Mouse (Mus musculus) v-Abl transformed pro-B cells (cell line): ENCODE measurements around the gene Elmod2.

Source experiments
- in situ Hi-C, 2 experiments: fragments of 400-800 bp; cut with MboI; formaldehyde crosslinking; loops; one replicate each; pipeline ENCODE4 v1.15.1; 2025; ENCODE audit not compliant: unreplicated experiment in 2 of 2

Gene Elmod2

DNA sequence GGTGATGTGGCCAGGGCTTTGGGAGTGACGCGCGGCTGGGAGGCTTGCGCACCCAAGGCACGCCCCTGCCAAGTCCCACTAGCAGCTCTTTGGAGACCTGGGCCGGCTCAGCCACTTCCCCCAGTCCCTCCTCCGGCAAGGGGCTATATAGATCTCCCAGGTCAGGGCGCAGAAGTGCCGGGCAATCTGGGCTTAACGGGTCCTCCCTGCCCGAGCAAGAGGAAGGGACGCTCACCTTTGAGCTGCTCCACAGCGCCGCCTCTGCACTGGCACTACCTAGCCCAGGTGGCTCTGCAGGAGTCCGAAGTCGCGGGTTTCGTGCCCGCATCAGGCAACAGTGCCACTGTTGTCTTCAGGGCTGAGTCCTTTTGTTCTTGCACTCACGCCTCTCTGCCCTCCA lies 42.1 kb downstream of the Elmod2 start, which contains the start of gene Ucp1:
Gene Ucp1 (plus strand): TSS at position 177 of the 400 bp plus-strand sequence.
- in situ Hi-C loops: no loop called here

DNA sequence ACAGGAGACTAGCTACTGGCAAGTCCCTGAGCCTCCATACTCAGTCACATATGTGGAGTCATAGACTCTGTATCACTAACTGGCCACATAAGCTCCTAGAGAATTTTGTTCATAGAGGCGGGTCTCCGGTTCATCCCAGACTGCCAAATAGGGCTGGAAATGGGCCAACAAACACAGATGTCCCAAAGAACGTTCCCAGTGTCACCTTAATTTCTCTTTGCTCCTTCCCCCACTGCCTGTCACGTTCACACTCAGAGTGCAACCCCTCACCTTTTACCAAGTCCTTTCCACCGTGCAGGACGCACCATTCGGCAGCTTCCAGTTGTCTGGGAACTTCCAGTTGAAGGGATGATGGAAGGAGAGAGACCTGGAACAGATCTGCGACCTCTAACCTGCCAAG lies 46.9 kb downstream of the Elmod2 start:
- in situ Hi-C loops: no loop called here

DNA sequence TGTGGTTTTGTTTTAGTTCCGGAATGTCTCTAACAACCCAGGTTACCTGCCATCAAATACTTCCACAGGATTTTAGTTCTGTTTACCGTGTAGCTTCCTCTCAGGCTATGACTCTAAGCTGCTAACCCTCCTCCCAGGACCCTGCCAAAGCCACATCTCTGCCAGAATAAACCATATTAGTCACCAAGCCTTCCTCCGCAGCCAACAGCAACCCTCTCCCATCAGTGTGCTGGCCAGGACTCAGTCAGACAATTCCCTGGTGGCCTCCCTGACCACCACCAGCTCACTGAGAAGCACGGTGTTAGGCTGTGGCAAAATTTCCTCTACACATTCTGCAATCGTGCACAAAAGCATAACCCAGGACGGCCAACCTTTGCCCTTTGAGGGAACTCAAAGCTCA lies 53.9 kb downstream of the Elmod2 start:
- in situ Hi-C loops: no loop called here

DNA sequence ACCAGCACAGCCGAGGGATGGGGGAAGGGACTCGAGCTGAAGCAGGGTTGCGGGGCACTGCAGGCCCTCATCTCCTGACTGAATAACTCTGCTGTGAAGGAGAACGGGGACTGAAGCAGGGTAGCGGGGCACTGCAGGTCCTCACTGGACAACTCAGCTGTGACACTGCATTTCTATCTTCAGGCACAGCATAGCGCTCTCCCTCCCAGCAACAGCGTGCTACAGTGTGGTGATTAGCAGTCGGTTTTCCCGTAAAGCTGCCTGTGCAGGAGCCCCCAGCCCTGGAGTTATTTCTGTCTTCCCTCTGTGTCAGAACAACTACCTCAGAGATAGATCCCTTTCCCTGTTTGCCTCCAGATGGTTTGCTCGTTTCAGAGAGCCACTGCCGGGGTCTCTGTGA lies 57.8 kb downstream of the Elmod2 start:
- in situ Hi-C loops: no loop called here

DNA sequence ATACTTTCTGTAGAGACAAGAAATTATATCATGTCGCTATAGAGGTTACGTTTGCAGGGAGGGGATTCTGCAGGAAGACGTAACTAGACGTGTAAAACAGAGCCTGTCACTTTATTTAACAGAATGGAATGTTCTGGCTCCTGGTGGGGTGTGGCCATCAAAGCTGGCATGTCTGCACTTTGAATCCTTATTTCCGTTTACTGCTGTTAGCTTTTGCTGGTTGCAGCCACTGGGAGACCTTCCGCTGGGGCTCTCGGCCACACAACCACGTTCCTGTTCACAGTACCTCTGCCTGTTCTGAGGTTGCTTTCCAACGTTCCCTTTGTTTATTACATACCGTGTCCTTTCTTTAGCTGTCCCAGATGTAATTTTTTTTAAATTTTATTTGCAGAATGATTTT lies 59.8 kb downstream of the Elmod2 start:
- in situ Hi-C loops: no loop called here

DNA sequence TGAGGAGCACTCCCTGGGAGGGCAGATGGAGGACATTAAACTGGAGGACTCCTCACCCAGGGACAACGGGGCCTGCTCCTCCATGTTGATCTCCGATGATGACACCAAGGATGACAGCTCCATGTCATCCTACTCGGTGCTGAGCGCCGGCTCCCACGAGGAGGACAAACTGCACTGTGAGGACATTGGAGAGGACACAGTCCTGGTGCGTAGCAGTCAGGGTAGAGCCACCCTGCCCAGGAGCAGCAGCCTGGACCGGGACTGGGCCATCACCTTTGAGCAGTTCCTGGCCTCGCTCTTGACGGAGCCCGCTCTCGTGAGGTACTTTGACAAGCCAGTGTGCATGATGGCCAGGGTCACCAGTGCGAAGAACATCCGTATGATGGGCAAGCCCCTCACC lies 61.1 kb downstream of the Elmod2 start:
- in situ Hi-C loops: no loop called here
